30 mouse cellular contexts compared by ENCODE assay signal in the genomic region with DNA sequence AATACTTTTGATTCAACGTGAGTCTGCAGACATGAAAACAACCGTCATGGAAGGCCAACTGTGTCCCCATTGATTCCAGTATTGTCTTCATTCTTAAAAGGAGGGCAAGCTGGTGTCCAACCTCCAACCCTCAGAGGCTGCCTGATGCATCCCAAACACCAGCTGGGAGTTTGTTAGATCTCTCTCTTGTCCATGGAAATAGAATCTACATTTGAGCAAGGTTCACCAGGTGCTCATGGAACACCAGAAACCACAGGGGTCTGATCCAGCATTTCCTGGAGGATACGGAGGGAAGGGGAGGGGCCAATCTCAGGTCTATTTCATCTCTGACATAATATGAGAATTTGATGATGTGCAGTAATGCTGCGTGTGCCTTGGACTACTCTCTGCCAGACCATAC.
"Had no signal": no experiment of that assay in that cellular context is flagged by ENCODE, and none has a peak within 500 bp of the region (broad histone marks: within the 10 kb centered on the region; RNA-seq: fewer than 3 reads in every experiment).

No protein-coding gene starts in this region.

- DNase-seq: left cerebral cortex, postnatal 4 days; liver; liver, embryonic 13.5 days; liver, postnatal 0 days; lung, adult 18-20 months; lung, adult 2 months; lung, embryonic 14.5 days; lung, postnatal 10 days; lung, postnatal 14 days; lung, postnatal 36 days; lung, postnatal 4 days; midbrain, embryonic 14.5 days had no signal

- ATAC-seq: liver, embryonic 12.5 days; liver, postnatal 0 days; lung, postnatal 0 days; midbrain, embryonic 15.5 days; midbrain, embryonic 16.5 days had no signal

- H3K4me1 ChIP-seq: limb, embryonic 10.5 days; limb, embryonic 12.5 days; limb, embryonic 13.5 days; limb, embryonic 15.5 days; liver, embryonic 12.5 days; liver, embryonic 13.5 days; liver, embryonic 15.5 days; lung, embryonic 15.5 days; megakaryocyte, embryonic 14.5 days; midbrain, embryonic 10.5 days; midbrain, embryonic 12.5 days; midbrain, embryonic 15.5 days; neural tube, embryonic 12.5 days had no signal

- H3K9ac ChIP-seq: limb, embryonic 12.5 days; limb, embryonic 13.5 days; limb, embryonic 15.5 days; liver, embryonic 12.5 days; liver, embryonic 13.5 days; liver, embryonic 14.5 days; liver, embryonic 15.5 days; liver, postnatal 0 days; lung, embryonic 14.5 days; lung, embryonic 15.5 days; midbrain, embryonic 12.5 days; midbrain, embryonic 15.5 days; neural tube, embryonic 12.5 days had no signal

- H3K4me2 ChIP-seq: limb, embryonic 12.5 days; limb, embryonic 13.5 days; limb, embryonic 15.5 days; liver, embryonic 11.5 days; liver, embryonic 12.5 days; liver, embryonic 13.5 days; liver, embryonic 15.5 days; lung, embryonic 14.5 days; lung, embryonic 15.5 days; midbrain, embryonic 12.5 days; midbrain, embryonic 15.5 days; neural tube, embryonic 12.5 days had no signal

- H3K4me3 ChIP-seq: limb, embryonic 10.5 days; limb, embryonic 12.5 days; limb, embryonic 13.5 days; limb, embryonic 15.5 days; liver, embryonic 12.5 days; liver, embryonic 13.5 days; liver, embryonic 15.5 days; lung, embryonic 15.5 days; megakaryocyte, embryonic 14.5 days; midbrain, embryonic 10.5 days; midbrain, embryonic 12.5 days; midbrain, embryonic 15.5 days; myocyte; neural tube, embryonic 12.5 days had no signal

- H3K27ac ChIP-seq: limb, embryonic 10.5 days; limb, embryonic 12.5 days; limb, embryonic 13.5 days; limb, embryonic 15.5 days; liver, embryonic 12.5 days; liver, embryonic 13.5 days; liver, embryonic 14.5 days; liver, embryonic 15.5 days; lung, embryonic 15.5 days; macrophage; midbrain, embryonic 10.5 days; midbrain, embryonic 12.5 days; midbrain, embryonic 15.5 days; neural tube, embryonic 12.5 days had no signal

- H3K9me3 ChIP-seq: limb, embryonic 10.5 days; lung, embryonic 15.5 days had no signal

- H3K36me3 ChIP-seq: limb, embryonic 10.5 days; limb, embryonic 12.5 days; limb, embryonic 13.5 days; limb, embryonic 15.5 days; liver, embryonic 12.5 days; liver, embryonic 13.5 days; liver, embryonic 15.5 days; lung, embryonic 15.5 days; midbrain, embryonic 10.5 days; midbrain, embryonic 12.5 days; midbrain, embryonic 15.5 days; neural tube, embryonic 12.5 days had no signal

- H3K27me3 ChIP-seq: limb, embryonic 15.5 days; liver, embryonic 12.5 days; liver, embryonic 13.5 days; liver, embryonic 15.5 days; lung, embryonic 15.5 days; megakaryocyte, embryonic 14.5 days; midbrain, embryonic 12.5 days; midbrain, embryonic 15.5 days; neural tube, embryonic 12.5 days had no signal
